Comparison of ENCODE assay signal across 23 mouse cellular contexts in genomic region chr6:131378858-131379428, GRCm38 (mm10). TPM values are rescaled to one million over a fixed set of nuclear protein-coding genes. Genes with fewer than 3 reads are reported as not detected.
DNase-seq lines count a peak whose midpoint lies in the region; ATAC-seq and TF ChIP-seq lines count a peak whose summit lies in the region.
"Had no signal": no experiment of that assay in that cellular context is flagged by ENCODE, and none has a peak within 500 bp of the region (broad histone marks: within the 10 kb centered on the region; RNA-seq: fewer than 3 reads in every experiment).

No protein-coding gene starts in this region.

- no peak overlapping the region for H3K4me2 ChIP-seq in heart, postnatal 0 days (ENCODE audit: low read depth, low read length)
- H3K4me2 ChIP-seq: forebrain, embryonic 13.5 days; heart, embryonic 11.5 days; hindbrain, embryonic 12.5 days; hindbrain, embryonic 15.5 days had no signal

- WGBS in heart, postnatal 0 days, result 72% methylated on average over 18 of the region's 18 CpGs
- WGBS in heart, adult 2 months, result 70% methylated on average over 18 of the region's 18 CpGs
- WGBS in hindbrain, embryonic 10.5 days, result 95% methylated on average over 18 of the region's 18 CpGs

- no peak for TF ChIP-seq CTCF in heart, postnatal 0 days (IDR thresholded peaks at IDR 0.05; ENCODE audit: low read depth)
- TF ChIP-seq CTCF in heart, adult 2 months (IDR thresholded peaks at IDR 0.05), result no peak

- H3K4me1 ChIP-seq in heart, postnatal 0 days (ENCODE audit: control insufficient read depth, insufficient read depth), result peaks cover 30% of the 10 kb centered on the region
- H3K4me1 ChIP-seq in heart, adult 2 months (ENCODE audit: control insufficient read depth, insufficient read depth, low read length), result peaks cover 12% of the 10 kb centered on the region
- peaks cover 14% of the 10 kb centered on the region for H3K4me1 ChIP-seq in hindbrain, embryonic 10.5 days (replicated peaks)

- no peak overlapping the region for H3K4me3 ChIP-seq in heart, postnatal 0 days (ENCODE audit: low read depth, low read length)
- H3K4me3 ChIP-seq in heart, adult 2 months, result no peak overlapping the region
- H3K4me3 ChIP-seq in hindbrain, embryonic 10.5 days, result no peak overlapping the region
- H3K4me3 ChIP-seq: forebrain, embryonic 10.5 days; forebrain, embryonic 13.5 days; hindbrain, embryonic 12.5 days; hindbrain, embryonic 15.5 days had no signal

- no peak for ATAC-seq in heart, postnatal 0 days (ENCODE audit: insufficient read depth, low read depth)
- peak; percentile 62 for ATAC-seq in megakaryocyte-erythroid progenitor cell, adult 5-6 weeks (replicated peaks; ENCODE audit: low FRiP score, low TSS enrichment, poor library complexity, severe bottlenecking)
- ATAC-seq: forebrain, embryonic 13.5 days; forebrain, embryonic 16.5 days had no signal

- peaks cover 42% of the 10 kb centered on the region for H3K36me3 ChIP-seq in heart, postnatal 0 days (replicated peaks; ENCODE audit: control insufficient read depth, insufficient read depth, low read length)
- H3K36me3 ChIP-seq in heart, adult 2 months (ENCODE audit: control insufficient read depth, insufficient read depth, low read length), result peaks cover 31% of the 10 kb centered on the region
- H3K36me3 ChIP-seq in hindbrain, embryonic 10.5 days, result peaks cover 73% of the 10 kb centered on the region

- no peak for TF ChIP-seq POLR2A in heart, adult 2 months (IDR thresholded peaks at IDR 0.05; ENCODE audit: insufficient read depth, low read depth, low read length)

- H3K79me2 ChIP-seq in heart, adult 2 months (replicated peaks; ENCODE audit: control insufficient read depth, insufficient read depth, low read length), result no peaks in the 10 kb centered on the region; the same call in 1 of the 2 replicates

- no peaks in the 10 kb centered on the region for H3K9me3 ChIP-seq in heart, postnatal 0 days (replicated peaks; ENCODE audit: control insufficient read depth, low read length)
- no peaks in the 10 kb centered on the region for H3K9me3 ChIP-seq in hindbrain, embryonic 10.5 days
- H3K9me3 ChIP-seq: forebrain, embryonic 10.5 days; forebrain, embryonic 13.5 days; hindbrain, embryonic 12.5 days; hindbrain, embryonic 15.5 days had no signal

- peak; percentile 18 for DNase-seq in adrenal gland, postnatal 14 days
- DNase-seq in adrenal gland, adult 8-10 months, result no peak
- DNase-seq in heart, postnatal 0 days (ENCODE audit: low spot score), result no peak
- no peak for DNase-seq in heart, adult 2 months
- peak; percentile 72 for DNase-seq in adipocyte (ENCODE audit: low spot score)
- DNase-seq in spleen, postnatal 10 days (ENCODE audit: low spot score in 2 of 2), result no peak
- no peak for DNase-seq in hindbrain, embryonic 10.5 days (ENCODE audit: low spot score)
- DNase-seq: adrenal gland, postnatal 10 days; cerebellum, adult 11 months; cerebellum, adult 2 months; cerebellum, adult 9-11 months; cerebellum, postnatal 25 days; gastrocnemius, postnatal 14 days; heart, postnatal 10 days; heart, postnatal 36 days; kidney, adult 11 months had no signal

- TF ChIP-seq EP300 in heart, postnatal 0 days (IDR thresholded peaks at IDR 0.05; ENCODE audit: low read depth), result no peak
- TF ChIP-seq EP300 in heart, adult 2 months (IDR thresholded peaks at IDR 0.05; ENCODE audit: insufficient read depth, low read depth, low read length), result no peak

- H3K27me3 ChIP-seq in heart, postnatal 0 days (ENCODE audit: control insufficient read depth, insufficient read depth, low read length), result no peaks in the 10 kb centered on the region
- no peaks in the 10 kb centered on the region for H3K27me3 ChIP-seq in heart, adult 2 months (ENCODE audit: control insufficient read depth, insufficient read depth, low read length)
- H3K27me3 ChIP-seq in hindbrain, embryonic 10.5 days (ENCODE audit: insufficient read depth, poor library complexity, severe bottlenecking), result no peaks in the 10 kb centered on the region
- H3K27me3 ChIP-seq: forebrain, embryonic 13.5 days; hindbrain, embryonic 12.5 days; hindbrain, embryonic 15.5 days had no signal

- intact Hi-C loops in heart, adult 2 months (cut with DNase I), result no loop called here

- 0 out of 2 replicates have a peak overlapping the region, but pooled peaks have one; percentile 27 for H3K27ac ChIP-seq in heart, postnatal 0 days (ENCODE audit: low read depth)
- no peak overlapping the region for H3K27ac ChIP-seq in heart, adult 2 months
- no peak overlapping the region for H3K27ac ChIP-seq in hindbrain, embryonic 10.5 days
- H3K27ac ChIP-seq: forebrain, embryonic 10.5 days; forebrain, embryonic 13.5 days; hindbrain, embryonic 12.5 days; hindbrain, embryonic 15.5 days had no signal

- no peak overlapping the region for H3K9ac ChIP-seq in heart, postnatal 0 days (replicated peaks; ENCODE audit: low read depth, low read length)
- no peak overlapping the region for H3K9ac ChIP-seq in heart, adult 2 months (ENCODE audit: low read depth, low read length)
- H3K9ac ChIP-seq: forebrain, embryonic 13.5 days; hindbrain, embryonic 12.5 days; hindbrain, embryonic 15.5 days had no signal

RNA-seq across cellular contexts. Expression of gene Ybx3, which starts 9.3 kb away (rescaled TPM):
- 249 and 280 TPM in 2 replicates for total RNA-seq in adrenal gland, postnatal 14 days (2021)
- total RNA-seq in adrenal gland, adult 8-10 months (2022), result 100 to 1,000 TPM in 3 of 4 experiments, 10 to 100 TPM in 1; 88.8 to 159 (median 120) TPM
- 194 and 238 TPM in 2 replicates for total RNA-seq in heart, postnatal 0 days (2014; rRNA removed; ENCODE audit: low replicate concordance)
- polyA plus RNA-seq in heart, postnatal 0 days (2015; fragmentation: Nextera tagmentation; extraction: Ambion mirVana), result 54.6 and 61.7 TPM in 2 replicates
- total RNA-seq in heart, adult 2 months (2021), result 100 to 1,000 TPM; 246 to 262 TPM
- polyA plus RNA-seq in heart, adult 2 months (2012; rRNA removed), result 72.1 and 87.2 TPM in 2 replicates
- total RNA-seq in megakaryocyte-erythroid progenitor cell, adult 5-6 weeks (2014; fragmentation: Nextera tagmentation), result 620 and 624 TPM in 2 replicates
- 689 and 900 TPM in 2 replicates for total RNA-seq in megakaryocyte-erythroid progenitor cell, adult 5-6 weeks (2017)
- polyA plus RNA-seq in hindbrain, embryonic 10.5 days (2016; fragmentation: Nextera tagmentation; extraction: Ambion mirVana), result 20.9 and 39.8 TPM in 2 replicates

RNA-seq across cellular contexts. Expression of gene Styk1, which starts 25.5 kb away (rescaled TPM):
- 0.23 and 0.63 TPM in 2 replicates for total RNA-seq in adrenal gland, postnatal 14 days (2021)
- 1 to 10 TPM in 2 of 4 experiments, under 1 TPM in 2; 0.28 to 1.1 (median 0.95) TPM for total RNA-seq in adrenal gland, adult 8-10 months (2022)
- 0.15 TPM in 1 of 2 replicates, not detected in the other for total RNA-seq in heart, postnatal 0 days (2014; rRNA removed; ENCODE audit: low replicate concordance)
- 0.27 and 0.52 TPM in 2 replicates for polyA plus RNA-seq in heart, postnatal 0 days (2015; fragmentation: Nextera tagmentation; extraction: Ambion mirVana)
- under 1 TPM; 0.08 to 0.09 TPM for total RNA-seq in heart, adult 2 months (2021)
- 0.12 and 0.23 TPM in 2 replicates for polyA plus RNA-seq in heart, adult 2 months (2012; rRNA removed)
- total RNA-seq in megakaryocyte-erythroid progenitor cell, adult 5-6 weeks (2014; fragmentation: Nextera tagmentation), result 0.39 TPM in 1 of 2 replicates, not detected in the other
- total RNA-seq in megakaryocyte-erythroid progenitor cell, adult 5-6 weeks (2017), result 1.3 and 1.6 TPM in 2 replicates
- 0.31 and 0.41 TPM in 2 replicates for polyA plus RNA-seq in hindbrain, embryonic 10.5 days (2016; fragmentation: Nextera tagmentation; extraction: Ambion mirVana)

Comparison
In these comparisons a context has a peak if more than half of its experiments do, and no peak if none do; other contexts are left out.
1. DNase-seq: peak in adrenal gland, postnatal 14 days (single experiment) and adipocyte (single experiment); none in adrenal gland, adult 8-10 months (single experiment), heart, postnatal 0 days (single experiment), heart, adult 2 months (0 of 2), spleen, postnatal 10 days (0 of 2) and hindbrain, embryonic 10.5 days (single experiment).